Mouse (Mus musculus) forebrain, postnatal 0 days (tissue): ENCODE results near the gene Tcp10c. TPM values are rescaled to one million over a fixed set of nuclear protein-coding genes. Genes with fewer than 3 reads are reported as not detected.

Experiments used
- polyA plus RNA-seq: library from polyadenylated mRNA; unstranded; fragments of >200 nt; fragmentation: Nextera tagmentation; extraction: Ambion mirVana; gene quantifications from 2 replicates; pipeline ENCODE4 v1.2.1, GENCODE M21; 2015
- total RNA-seq: library from RNA; depleted of rRNA; stranded (reverse); fragments of >200 nt; gene quantifications from 2 replicates; pipeline ENCODE4 v1.2.3, GENCODE M21; 2014; rRNA removed

The Tcp10c gene
- total and polyA plus RNA-seq, 2 experiments from 2014 or later = not detected

Other genes with a start within 250 kb of the Tcp10c start
- gene Unc93a, start 222.8 kb upstream of the Tcp10c start, total RNA-seq = 0.08 and 0.14 TPM in 2 replicates
- 0.11 and 0.22 TPM in 2 replicates for gene Unc93a, start 222.8 kb upstream of the Tcp10c start, polyA plus RNA-seq
- gene Smok2a, start 133.4 kb upstream of the Tcp10c start, total RNA-seq = not detected in 2 replicates
- gene Smok2a, start 133.4 kb upstream of the Tcp10c start, polyA plus RNA-seq = not detected in 2 replicates
- gene Smok2b, start 124.3 kb upstream of the Tcp10c start, total RNA-seq = not detected in 2 replicates
- not detected in 2 replicates for gene Smok2b, start 124.3 kb upstream of the Tcp10c start, polyA plus RNA-seq